Mouse (Mus musculus) forebrain, embryonic 12.5 days (tissue): ENCODE data around the gene Schip1. TPM values are rescaled to one million over a fixed set of nuclear protein-coding genes. Genes with fewer than 3 reads are reported as not detected.

ENCODE experiments used
- ATAC-seq: fragments of 200-750 bp; cut with Nextera tagmentation; 2 replicates; pipeline ENCODE4 v1.8.0; 2017; ENCODE audit warnings: moderate TSS enrichment; ENCODE audit not compliant: low FRiP score
- H3K27ac ChIP-seq: fragments of 300-500 bp; sonication (generic); 2 replicates; pipeline ENCODE4 v1.5.1; 2016; ENCODE audit warnings: mild to moderate bottlenecking
- H3K27me3 ChIP-seq: fragments of 300-500 bp; sonication (generic); 2 replicates; pipeline ENCODE4 v1.6.1; 2016; ENCODE audit warnings: mild to moderate bottlenecking
- H3K36me3 ChIP-seq: fragments of 300-500 bp; sonication (generic); replicated peaks from 2 replicates; pipeline ENCODE4 v1.6.1; 2016; ENCODE audit warnings: mild to moderate bottlenecking
- H3K4me1 ChIP-seq: fragments of 300-500 bp; sonication (generic); 2 replicates; pipeline ENCODE4 v1.6.1; 2016
- H3K4me2 ChIP-seq: fragments of 300-500 bp; sonication (generic); 2 replicates; pipeline ENCODE4 v1.6.1; 2016; ENCODE audit warnings: mild to moderate bottlenecking, moderate library complexity
- H3K4me3 ChIP-seq: fragments of 300-500 bp; sonication (generic); replicated peaks from 2 replicates; pipeline ENCODE4 v1.5.1; 2016; ENCODE audit warnings: mild to moderate bottlenecking
- H3K9ac ChIP-seq: fragments of 300-500 bp; sonication (generic); 2 replicates; pipeline ENCODE4 v1.6.1; 2016; ENCODE audit warnings: mild to moderate bottlenecking
- H3K9me3 ChIP-seq: fragments of 300-500 bp; sonication (generic); 2 replicates; pipeline ENCODE4 v1.6.1; 2016
- WGBS: fragments of 180-500 bp; shearing (Covaris S2); methylation state at CpG from one replicate; pipeline ENCODE4 v1.1.7; 2016; 5-methylcytosine and 5-hydroxymethylcytosine counted together
- polyA plus RNA-seq: library from polyadenylated mRNA; unstranded; fragments of >200 nt; fragmentation: Nextera tagmentation; extraction: Ambion mirVana; gene quantifications from 2 replicates; pipeline ENCODE4 v1.2.1, GENCODE M21; 2016

The Schip1 gene
- polyA plus RNA-seq, 1 experiment from 2014 or later: 88.1 TPM

DNA sequence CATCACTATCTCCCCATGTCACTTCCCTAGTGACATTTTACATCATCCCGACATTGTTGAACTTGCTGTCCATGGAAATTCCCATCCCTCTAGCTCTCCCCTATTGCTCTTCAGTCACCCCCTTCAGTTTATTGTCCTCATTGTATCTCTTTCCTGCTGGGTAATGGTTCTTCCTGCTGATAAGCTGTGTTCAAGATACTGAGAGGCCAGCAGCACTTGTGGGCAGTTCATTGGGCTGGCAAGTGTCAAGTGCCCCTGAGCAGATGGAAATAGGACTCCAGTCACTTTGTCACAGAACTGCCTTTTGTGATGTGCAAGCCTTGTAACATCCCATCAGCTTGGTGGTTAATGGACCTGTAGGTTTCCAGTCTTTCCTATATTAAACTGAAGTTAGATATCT is 241.0 kb downstream of the Schip1 start:
- Histone ChIP-seq H3K4me2 (no peak overlapping the region), H3K9me3 (no peaks in the 10 kb centered on the region), H3K4me1 (no peaks in the 10 kb centered on the region), H3K9ac (no peak overlapping the region), H3K4me3 (no peak overlapping the region), H3K27me3 (0 out of 2 replicates have a peak, but pooled peaks cover 3% of the 10 kb centered on the region), H3K36me3 (no peaks in the 10 kb centered on the region), H3K27ac (no peak overlapping the region)
- no peak for ATAC-seq
- 54% methylated on average over 1 of the region's 1 CpGs for WGBS

DNA sequence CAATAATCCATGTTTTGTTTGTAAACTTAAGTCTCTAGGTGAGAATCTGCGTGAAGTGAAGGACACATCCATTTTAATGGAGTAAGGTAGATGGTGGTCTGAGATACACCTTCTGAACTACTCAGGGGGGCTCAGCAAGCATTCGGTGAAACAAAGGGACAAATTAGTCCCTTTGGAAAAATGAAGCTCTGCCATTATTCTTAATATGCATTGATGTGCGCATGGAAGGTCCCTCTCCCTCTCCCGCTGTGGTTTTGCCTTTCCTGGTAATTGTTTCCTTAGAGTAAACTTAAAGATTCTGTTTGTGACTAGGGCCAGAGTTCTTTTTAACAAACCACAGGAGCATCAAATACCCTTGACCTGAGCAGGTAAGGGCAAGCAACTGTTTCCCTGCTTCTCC is 242.1 kb downstream of the Schip1 start:
- H3K27me3 ChIP-seq: 0 out of 2 replicates have a peak, but pooled peaks cover 3% of the 10 kb centered on the region
- ATAC-seq: no peak
- no peaks in the 10 kb centered on the region for H3K4me1 ChIP-seq
- H3K4me2 ChIP-seq: no peak overlapping the region
- WGBS: 21% methylated on average over 4 of the region's 4 CpGs
- no peak overlapping the region for H3K27ac ChIP-seq
- H3K36me3 ChIP-seq: no peaks in the 10 kb centered on the region
- H3K9me3 ChIP-seq: no peaks in the 10 kb centered on the region
- no peak overlapping the region for H3K4me3 ChIP-seq
- H3K9ac ChIP-seq: no peak overlapping the region

DNA sequence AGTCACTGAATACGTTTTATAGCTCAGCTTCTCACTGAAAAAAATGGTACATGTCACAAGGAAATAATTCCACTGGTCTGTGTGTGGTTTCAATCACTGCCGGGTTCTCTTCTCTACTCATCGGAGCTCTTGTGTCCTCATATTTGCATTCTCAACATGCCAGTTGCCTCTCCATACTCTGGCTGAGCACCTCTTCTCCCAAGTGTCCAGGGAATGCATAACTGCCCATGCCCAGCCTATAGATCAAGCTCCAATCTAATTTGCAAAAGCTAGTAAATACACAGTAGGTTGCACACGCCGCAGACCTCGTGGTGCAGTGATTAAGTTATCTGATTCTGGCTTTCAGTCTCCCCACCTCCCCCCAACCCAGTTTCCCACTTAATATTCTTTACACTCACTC is 261.0 kb downstream of the Schip1 start:
- no peaks in the 10 kb centered on the region for H3K36me3 ChIP-seq
- no peak overlapping the region for H3K9ac ChIP-seq
- 78% methylated on average over 6 of the region's 6 CpGs for WGBS
- ATAC-seq: no peak
- H3K4me1 ChIP-seq: no peaks in the 10 kb centered on the region
- no peaks in the 10 kb centered on the region for H3K27me3 ChIP-seq
- no peak overlapping the region for H3K4me3 ChIP-seq
- H3K9me3 ChIP-seq: no peaks in the 10 kb centered on the region
- no peak overlapping the region for H3K4me2 ChIP-seq
- H3K27ac ChIP-seq: no peak overlapping the region

DNA sequence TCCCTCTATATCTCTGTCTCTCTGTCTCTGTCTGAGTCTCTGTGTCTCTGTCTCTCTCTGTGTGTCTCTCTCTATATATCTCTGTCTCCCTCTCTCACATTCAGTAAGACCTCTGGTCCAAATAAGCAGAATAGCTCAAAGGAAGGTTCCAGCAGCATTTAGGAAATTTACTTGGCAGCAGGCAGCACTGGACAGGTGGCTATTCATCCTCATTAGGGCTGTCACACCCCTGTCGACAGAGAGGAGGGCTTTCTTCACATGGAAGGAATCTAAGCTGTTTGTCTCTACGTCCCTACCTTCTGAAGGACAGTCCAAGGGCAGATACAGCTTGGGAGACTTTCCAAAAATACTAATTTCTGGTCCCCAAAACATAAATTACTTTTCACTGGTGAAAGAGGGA is 267.9 kb downstream of the Schip1 start:
- H3K9me3 ChIP-seq: no peaks in the 10 kb centered on the region
- no peak overlapping the region for H3K4me2 ChIP-seq
- no peak overlapping the region for H3K27ac ChIP-seq
- no peaks in the 10 kb centered on the region for H3K27me3 ChIP-seq
- WGBS: 76% methylated on average over 2 of the region's 2 CpGs
- no peak for ATAC-seq
- H3K4me1 ChIP-seq: no peaks in the 10 kb centered on the region
- H3K36me3 ChIP-seq: no peaks in the 10 kb centered on the region
- no peak overlapping the region for H3K4me3 ChIP-seq
- H3K9ac ChIP-seq: no peak overlapping the region

DNA sequence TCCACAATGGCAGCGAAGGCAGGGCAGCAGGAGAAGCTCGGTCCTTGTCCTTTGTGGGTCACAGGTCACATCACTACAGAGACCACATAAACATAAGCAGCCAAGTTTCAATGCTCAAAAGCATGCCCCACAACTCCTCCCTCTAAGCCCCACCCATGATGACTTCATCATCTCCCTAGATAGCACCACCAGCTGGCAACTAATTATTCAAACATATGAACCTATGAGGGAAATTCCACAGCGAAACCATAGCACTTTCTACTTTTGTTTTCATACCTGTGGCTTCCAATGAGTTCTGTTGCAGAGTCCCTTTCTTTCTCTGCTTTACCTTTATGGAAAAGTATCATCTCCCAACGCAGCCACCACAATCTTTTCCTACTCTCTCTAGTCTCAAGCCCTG is 270.9 kb downstream of the Schip1 start:
- 93% methylated on average over 4 of the region's 4 CpGs for WGBS
- Histone ChIP-seq H3K27me3 (no peaks in the 10 kb centered on the region), H3K36me3 (no peaks in the 10 kb centered on the region), H3K27ac (no peak overlapping the region), H3K4me1 (no peaks in the 10 kb centered on the region), H3K4me2 (no peak overlapping the region), H3K9me3 (no peaks in the 10 kb centered on the region), H3K9ac (no peak overlapping the region), H3K4me3 (no peak overlapping the region)
- ATAC-seq: no peak

DNA sequence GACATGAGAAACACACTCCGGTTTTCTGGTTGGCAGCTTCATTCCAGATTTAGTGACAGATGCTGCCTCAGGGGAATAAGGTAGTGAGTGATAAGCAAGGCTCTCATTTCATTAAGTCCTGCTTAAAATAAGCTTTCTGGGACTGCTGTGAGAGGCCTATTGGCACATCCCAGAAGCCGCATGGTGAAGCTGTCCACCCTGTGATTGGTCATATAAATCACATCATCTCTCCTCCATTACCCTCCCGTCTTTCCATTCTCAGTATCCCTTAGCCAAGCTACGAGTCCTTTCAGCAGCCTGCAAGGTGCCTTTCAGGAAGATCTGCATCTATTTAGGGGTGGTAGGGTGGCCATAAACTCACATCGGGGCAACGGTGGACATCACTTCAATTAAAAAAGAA is 286.0 kb downstream of the Schip1 start:
- Histone ChIP-seq H3K4me3 (no peak overlapping the region), H3K36me3 (no peaks in the 10 kb centered on the region), H3K9ac (no peak overlapping the region), H3K4me2 (no peak overlapping the region), H3K27ac (no peak overlapping the region), H3K4me1 (no peaks in the 10 kb centered on the region), H3K9me3 (no peaks in the 10 kb centered on the region), H3K27me3 (no peaks in the 10 kb centered on the region)
- 83% methylated on average over 6 of the region's 6 CpGs for WGBS
- no peak for ATAC-seq

DNA sequence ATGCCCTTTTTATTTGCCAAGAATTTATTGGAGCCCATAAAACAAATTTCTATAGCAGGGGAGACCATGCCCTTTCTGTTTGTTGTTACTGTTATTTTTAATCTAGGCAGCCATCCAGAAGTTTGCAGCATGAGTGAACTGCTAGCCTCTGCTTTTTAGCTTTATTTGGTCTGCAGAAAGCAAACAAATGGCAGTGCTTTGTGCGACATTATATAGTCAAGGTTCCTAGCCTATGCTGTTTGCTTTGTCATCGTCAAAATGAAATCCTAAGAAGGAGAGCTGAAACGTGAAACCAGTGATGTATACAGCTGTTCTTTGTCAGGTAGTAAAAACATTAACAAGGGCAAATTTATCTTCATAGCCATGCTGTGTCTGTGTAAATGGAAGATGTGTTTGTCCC is 286.9 kb downstream of the Schip1 start:
- 71% methylated on average over 3 of the region's 3 CpGs for WGBS
- Histone ChIP-seq H3K4me2 (no peak overlapping the region), H3K4me3 (no peak overlapping the region), H3K36me3 (no peaks in the 10 kb centered on the region), H3K9me3 (no peaks in the 10 kb centered on the region), H3K4me1 (no peaks in the 10 kb centered on the region), H3K27me3 (no peaks in the 10 kb centered on the region), H3K27ac (no peak overlapping the region), H3K9ac (no peak overlapping the region)
- no peak for ATAC-seq

DNA sequence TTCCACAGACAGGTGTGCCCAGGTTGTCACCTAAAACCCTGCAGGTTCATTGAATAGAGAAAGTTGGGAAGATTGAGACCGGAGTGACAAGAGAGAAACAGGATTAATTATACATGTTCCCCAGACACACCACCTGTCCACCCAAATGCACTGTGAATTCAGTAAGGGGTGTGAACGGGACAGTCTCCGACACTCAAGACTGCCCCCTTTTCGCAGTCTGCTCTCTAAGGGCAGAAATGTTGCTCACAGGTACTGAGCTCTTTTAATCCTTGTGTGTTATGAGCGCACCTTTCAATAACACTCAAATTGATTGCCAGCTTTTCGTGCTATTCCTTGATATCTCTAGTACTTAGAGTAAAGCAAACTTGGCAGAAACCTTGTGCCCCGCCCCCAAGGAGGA is 288.4 kb downstream of the Schip1 start:
- Histone ChIP-seq H3K27ac (no peak overlapping the region), H3K4me1 (no peaks in the 10 kb centered on the region), H3K27me3 (no peaks in the 10 kb centered on the region), H3K9me3 (no peaks in the 10 kb centered on the region), H3K9ac (no peak overlapping the region), H3K36me3 (no peaks in the 10 kb centered on the region), H3K4me2 (no peak overlapping the region), H3K4me3 (no peak overlapping the region)
- no peak for ATAC-seq
- WGBS: 85% methylated on average over 7 of the region's 7 CpGs

DNA sequence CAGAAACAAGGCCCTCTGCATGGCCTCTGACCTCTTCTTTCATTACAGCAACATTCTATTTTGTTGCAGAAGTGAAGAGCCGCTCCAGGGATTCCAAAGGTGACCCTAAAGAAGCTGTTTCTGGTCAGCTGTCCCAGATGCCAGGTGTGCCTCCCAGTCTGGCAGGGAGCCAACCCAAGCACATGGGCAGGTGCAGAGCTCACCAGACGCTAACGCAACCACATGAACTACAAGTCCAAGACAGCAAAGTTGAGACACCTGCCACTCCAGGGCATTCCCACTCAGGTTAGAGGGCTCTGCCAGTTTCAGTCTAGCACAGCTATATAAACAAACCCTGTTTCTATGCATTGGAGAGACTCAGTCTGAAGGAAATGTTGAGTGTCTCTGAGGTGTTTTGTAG is 288.9 kb downstream of the Schip1 start:
- H3K4me1 ChIP-seq: no peaks in the 10 kb centered on the region
- H3K9me3 ChIP-seq: no peaks in the 10 kb centered on the region
- H3K4me3 ChIP-seq: no peak overlapping the region
- H3K27me3 ChIP-seq: no peaks in the 10 kb centered on the region
- H3K27ac ChIP-seq: no peak overlapping the region
- H3K9ac ChIP-seq: no peak overlapping the region
- no peak for ATAC-seq
- no peaks in the 10 kb centered on the region for H3K36me3 ChIP-seq
- no peak overlapping the region for H3K4me2 ChIP-seq
- 70% methylated on average over 3 of the region's 3 CpGs for WGBS

DNA sequence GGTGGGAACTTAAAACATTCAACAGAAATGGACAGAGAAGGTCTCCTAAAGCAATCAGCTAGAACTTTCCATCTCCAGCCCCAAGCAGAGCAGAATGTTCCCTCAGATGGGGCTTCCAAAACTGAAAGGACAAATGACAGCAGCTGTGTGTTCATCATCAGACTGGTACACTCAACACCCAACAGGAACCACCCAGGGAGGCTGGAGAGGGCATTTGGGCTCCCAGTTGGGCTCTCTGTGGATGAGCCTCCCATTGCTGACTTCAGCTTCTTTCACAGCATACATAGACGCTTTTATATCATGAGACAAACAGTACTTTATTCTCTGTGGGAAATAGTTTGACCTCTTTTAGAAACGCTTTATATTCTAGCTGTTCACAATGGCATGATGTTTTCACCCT is 291.9 kb downstream of the Schip1 start:
- 88% methylated on average over 2 of the region's 2 CpGs for WGBS
- H3K9ac ChIP-seq: no peak overlapping the region
- H3K4me3 ChIP-seq: no peak overlapping the region
- H3K36me3 ChIP-seq: no peaks in the 10 kb centered on the region
- no peaks in the 10 kb centered on the region for H3K4me1 ChIP-seq
- no peak overlapping the region for H3K4me2 ChIP-seq
- ATAC-seq: no peak
- no peaks in the 10 kb centered on the region for H3K27me3 ChIP-seq
- H3K27ac ChIP-seq: no peak overlapping the region
- H3K9me3 ChIP-seq: no peaks in the 10 kb centered on the region

DNA sequence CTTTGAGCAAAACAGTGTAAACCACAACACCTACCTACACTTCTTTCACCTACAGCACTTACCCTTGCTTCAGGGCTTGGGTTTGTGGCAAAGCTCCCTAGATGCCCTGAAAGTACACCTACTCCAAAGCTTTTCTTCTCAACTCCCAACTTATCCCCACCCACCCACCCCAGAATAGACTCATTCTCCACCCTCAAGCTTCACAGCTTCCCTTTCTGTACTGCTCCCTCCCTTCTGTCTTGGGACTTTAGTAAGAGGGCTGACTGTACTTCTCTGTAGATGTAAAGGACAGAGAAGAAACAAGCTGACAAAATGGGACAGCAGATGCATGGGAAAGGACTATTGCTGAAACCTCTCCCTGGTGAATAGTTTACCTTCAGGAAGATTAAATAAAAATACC is 303.4 kb downstream of the Schip1 start:
- no peak overlapping the region for H3K9ac ChIP-seq
- H3K36me3 ChIP-seq: no peaks in the 10 kb centered on the region
- no peaks in the 10 kb centered on the region for H3K9me3 ChIP-seq
- no peaks in the 10 kb centered on the region for H3K27me3 ChIP-seq
- no peak overlapping the region for H3K4me2 ChIP-seq
- no peaks in the 10 kb centered on the region for H3K4me1 ChIP-seq
- H3K4me3 ChIP-seq: no peak overlapping the region
- no peak for ATAC-seq
- no peak overlapping the region for H3K27ac ChIP-seq

DNA sequence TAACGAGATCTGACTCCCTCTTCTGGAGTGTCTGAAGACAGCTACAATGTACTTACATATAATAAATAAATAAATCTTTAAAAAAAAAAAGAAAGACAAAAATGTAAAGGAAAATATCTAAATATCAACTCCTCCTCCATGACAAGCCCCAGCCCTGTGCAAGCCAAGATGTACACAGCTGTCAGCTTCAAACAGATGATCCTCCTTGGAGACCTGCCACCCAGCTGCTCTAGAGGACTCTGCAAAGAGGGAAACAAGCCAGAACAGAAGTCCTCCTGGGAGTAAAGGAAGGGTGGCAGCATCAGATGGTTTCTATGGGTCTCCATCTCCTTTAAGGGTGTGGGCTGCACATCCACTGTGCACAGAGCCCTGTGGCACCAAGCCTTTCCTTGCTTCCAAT is 308.3 kb downstream of the Schip1 start:
- Histone ChIP-seq H3K4me1 (no peaks in the 10 kb centered on the region; the same call in 1 of the 2 replicates), H3K36me3 (no peaks in the 10 kb centered on the region), H3K4me2 (no peak overlapping the region), H3K27ac (no peak overlapping the region), H3K9me3 (no peaks in the 10 kb centered on the region), H3K27me3 (no peaks in the 10 kb centered on the region), H3K4me3 (no peak overlapping the region), H3K9ac (no peak overlapping the region)
- WGBS: no CpG with 5 or more reads among the region's 1 CpGs
- ATAC-seq: no peak

DNA sequence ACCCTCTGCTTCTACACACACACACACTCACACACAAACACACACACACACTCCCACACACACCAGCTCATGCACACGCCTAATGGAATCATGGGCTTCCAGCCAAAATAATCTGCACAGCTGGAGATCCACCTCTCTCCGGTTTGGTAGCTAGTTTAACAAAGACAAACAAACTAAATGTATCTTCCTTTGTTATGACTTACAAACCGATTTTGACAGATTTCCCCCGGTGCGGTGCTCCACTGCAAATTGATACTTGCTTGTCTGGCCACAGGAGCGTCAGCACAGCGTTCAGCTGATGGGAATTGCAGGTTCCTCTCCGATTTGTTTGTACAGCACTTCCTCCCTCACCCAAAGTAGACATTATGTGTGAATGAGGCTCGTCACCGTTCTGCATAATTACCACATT is 310.5 kb downstream of the Schip1 start:
- H3K4me2 ChIP-seq: no peak overlapping the region
- 59% methylated on average over 10 of the region's 10 CpGs for WGBS

More for the DNA sequence above, 310.5 kb downstream of the Schip1 start:
- no peak overlapping the region for H3K9ac ChIP-seq
- no peak for ATAC-seq
- H3K36me3 ChIP-seq: no peaks in the 10 kb centered on the region
- H3K9me3 ChIP-seq: no peaks in the 10 kb centered on the region
- no peaks in the 10 kb centered on the region; the same call in 1 of the 2 replicates for H3K4me1 ChIP-seq
- H3K27me3 ChIP-seq: no peaks in the 10 kb centered on the region
- H3K27ac ChIP-seq: no peak overlapping the region
- H3K4me3 ChIP-seq: no peak overlapping the region
